8 mouse cellular contexts compared by ENCODE assay signal in genomic region chr3:88914384-88914810, GRCm38 (mm10). TPM values are rescaled to one million over a fixed set of nuclear protein-coding genes. Genes with fewer than 3 reads are reported as not detected.
DNase-seq lines count a peak whose midpoint lies in the region; ATAC-seq and TF ChIP-seq lines count a peak whose summit lies in the region.

No protein-coding gene starts in this region.

- peak overlapping the region; percentile 80 for H3K4me3 ChIP-seq in kidney, embryonic 15.5 days (replicated peaks)
- peak overlapping the region; percentile 75 for H3K4me3 ChIP-seq in embryonic facial prominence, embryonic 10.5 days
- H3K4me3 ChIP-seq in midbrain, postnatal 0 days (ENCODE audit: low read depth, low read length): peak overlapping the region; percentile 69

- no peak for DNase-seq in kidney, postnatal 10 days
- no peak for DNase-seq in embryonic facial prominence, embryonic 10.5 days (ENCODE audit: low spot score)
- DNase-seq in midbrain, postnatal 0 days (ENCODE audit: low spot score): no peak
- no peak for DNase-seq in right cerebral cortex, postnatal 36 days (ENCODE audit: low spot score in 2 of 2)
- no peak for DNase-seq in cerebellum, postnatal 10 days

- ATAC-seq in kidney, embryonic 15.5 days (replicated peaks; ENCODE audit: low FRiP score): no peak
- ATAC-seq in inflammation-experienced regulatory T-cells, adult 6 months: peak; percentile 13
- ATAC-seq in midbrain, postnatal 0 days (ENCODE audit: low FRiP score): peak; percentile 14; the same call in 1 of the 2 replicates
- no peak; the same call in 1 of the 2 replicates for ATAC-seq in frontal cortex, adult (ENCODE audit: low TSS enrichment)

- peak overlapping the region; percentile 74 for H3K4me2 ChIP-seq in kidney, embryonic 15.5 days
- peak overlapping the region; percentile 63 for H3K4me2 ChIP-seq in midbrain, postnatal 0 days (ENCODE audit: low read depth, low read length, poor library complexity, severe bottlenecking)

- H3K36me3 ChIP-seq in kidney, embryonic 15.5 days: peaks cover 33% of the 10 kb centered on the region
- H3K36me3 ChIP-seq in embryonic facial prominence, embryonic 10.5 days (replicated peaks): peaks cover 41% of the 10 kb centered on the region
- peaks cover 26% of the 10 kb centered on the region for H3K36me3 ChIP-seq in midbrain, postnatal 0 days (ENCODE audit: insufficient read depth, low read length)

- peak overlapping the region; percentile 93 for H3K27ac ChIP-seq in kidney, embryonic 15.5 days
- H3K27ac ChIP-seq in embryonic facial prominence, embryonic 10.5 days (replicated peaks): peak overlapping the region; percentile 91
- H3K27ac ChIP-seq in midbrain, postnatal 0 days (ENCODE audit: low read depth, low read length): peak overlapping the region; percentile 85

- peak overlapping the region; percentile 75 for H3K9ac ChIP-seq in kidney, embryonic 15.5 days
- peak overlapping the region; percentile 73 for H3K9ac ChIP-seq in midbrain, postnatal 0 days (replicated peaks; ENCODE audit: low read length, poor library complexity, severe bottlenecking)

- peaks cover 21% of the 10 kb centered on the region for H3K4me1 ChIP-seq in kidney, embryonic 15.5 days
- H3K4me1 ChIP-seq in embryonic facial prominence, embryonic 10.5 days: peaks cover 17% of the 10 kb centered on the region
- peaks cover 7% of the 10 kb centered on the region; the same call in 1 of the 2 replicates for H3K4me1 ChIP-seq in midbrain, postnatal 0 days (ENCODE audit: insufficient read depth, low read length)

- WGBS in kidney, embryonic 15.5 days: 29% methylated on average over 8 of the region's 8 CpGs
- WGBS in embryonic facial prominence, embryonic 10.5 days: 37% methylated on average over 8 of the region's 8 CpGs
- 20% methylated on average over 8 of the region's 8 CpGs for WGBS in midbrain, postnatal 0 days

- TF ChIP-seq CTCF in midbrain, postnatal 0 days (IDR thresholded peaks at IDR 0.05): no peak

- no peaks in the 10 kb centered on the region for H3K9me3 ChIP-seq in kidney, embryonic 15.5 days (replicated peaks)
- H3K9me3 ChIP-seq in embryonic facial prominence, embryonic 10.5 days: no peaks in the 10 kb centered on the region
- H3K9me3 ChIP-seq in midbrain, postnatal 0 days (ENCODE audit: low read length): no peaks in the 10 kb centered on the region

- no peaks in the 10 kb centered on the region for H3K27me3 ChIP-seq in kidney, embryonic 15.5 days
- H3K27me3 ChIP-seq in embryonic facial prominence, embryonic 10.5 days (replicated peaks; ENCODE audit: low read depth, poor library complexity, severe bottlenecking): no peaks in the 10 kb centered on the region
- no peaks in the 10 kb centered on the region for H3K27me3 ChIP-seq in midbrain, postnatal 0 days (ENCODE audit: insufficient read depth, low read length)

RNA-seq across cellular contexts. Expression of gene Msto1, which starts 0.6 kb away (rescaled TPM):
- polyA plus RNA-seq in kidney, embryonic 15.5 days (2015; fragmentation: Nextera tagmentation; extraction: Ambion mirVana): 51.5 and 59.1 TPM in 2 replicates
- 63.0 and 64.9 TPM in 2 replicates for polyA plus RNA-seq in embryonic facial prominence, embryonic 10.5 days (2016; fragmentation: Nextera tagmentation; extraction: Ambion mirVana)
- polyA plus RNA-seq in inflammation-experienced regulatory T-cells, adult 6 months (2017; shearing (Covaris generic)): 10 to 100 TPM; 23.3 to 29.4 (median 25.3) TPM
- total RNA-seq in midbrain, postnatal 0 days (2014; rRNA removed): 39.6 and 52.1 TPM in 2 replicates
- 46.3 and 50.8 TPM in 2 replicates for polyA plus RNA-seq in midbrain, postnatal 0 days (2015; fragmentation: Nextera tagmentation; extraction: Ambion mirVana)

RNA-seq across cellular contexts. Expression of gene Ash1l, which starts 36.0 kb away (rescaled TPM):
- 19.4 and 22.3 TPM in 2 replicates for polyA plus RNA-seq in kidney, embryonic 15.5 days (2015; fragmentation: Nextera tagmentation; extraction: Ambion mirVana)
- 14.9 and 16.3 TPM in 2 replicates for polyA plus RNA-seq in embryonic facial prominence, embryonic 10.5 days (2016; fragmentation: Nextera tagmentation; extraction: Ambion mirVana)
- polyA plus RNA-seq in inflammation-experienced regulatory T-cells, adult 6 months (2017; shearing (Covaris generic)): 10 to 100 TPM; 22.7 to 59.3 (median 41.7) TPM
- total RNA-seq in midbrain, postnatal 0 days (2014; rRNA removed): 25.0 and 29.7 TPM in 2 replicates
- 12.2 and 15.8 TPM in 2 replicates for polyA plus RNA-seq in midbrain, postnatal 0 days (2015; fragmentation: Nextera tagmentation; extraction: Ambion mirVana)

RNA-seq across cellular contexts. Expression of gene Dap3, which starts 36.6 kb away (rescaled TPM):
- polyA plus RNA-seq in kidney, embryonic 15.5 days (2015; fragmentation: Nextera tagmentation; extraction: Ambion mirVana): 160 and 164 TPM in 2 replicates
- 142 and 145 TPM in 2 replicates for polyA plus RNA-seq in embryonic facial prominence, embryonic 10.5 days (2016; fragmentation: Nextera tagmentation; extraction: Ambion mirVana)
- 100 to 1,000 TPM; 104 to 154 (median 141) TPM for polyA plus RNA-seq in inflammation-experienced regulatory T-cells, adult 6 months (2017; shearing (Covaris generic))
- total RNA-seq in midbrain, postnatal 0 days (2014; rRNA removed): 53.5 and 62.3 TPM in 2 replicates
- 108 and 111 TPM in 2 replicates for polyA plus RNA-seq in midbrain, postnatal 0 days (2015; fragmentation: Nextera tagmentation; extraction: Ambion mirVana)

Comparison
In these comparisons a context has a peak if more than half of its experiments do, and no peak if none do; other contexts are left out.
1. ATAC-seq: peak in inflammation-experienced regulatory T-cells, adult 6 months (single experiment) and midbrain, postnatal 0 days (single experiment); none in kidney, embryonic 15.5 days (single experiment) and frontal cortex, adult (single experiment).
2. Peak in every context shown above with its lines, with median percentiles within 50 percentile points of each other: H3K27ac ChIP-seq and H3K4me3 ChIP-seq.